Mouse (Mus musculus) adrenal gland, postnatal 25 days (tissue): ENCODE measurements around the gene Fasl. TPM values are rescaled to one million over a fixed set of nuclear protein-coding genes. Genes with fewer than 3 reads are reported as not detected.

Experiments
- DNase-seq: peaks from one replicate; pipeline ENCODE4 v3.0.0; 2021; ENCODE audit warnings: mixed read lengths
- total RNA-seq: library from RNA; stranded (reverse); gene quantifications from 2 replicates; pipeline ENCODE4 v1.2.3, GENCODE M21; 2021

The Fasl gene
- total RNA-seq, 1 experiment from 2014 or later = not detected

GRCm38 (mm10) chr1:161756547-161756946, 31.7 kb downstream of the Fasl start:
- no peak for DNase-seq

- no peak for DNase-seq
Observed at GRCm38 (mm10) chr1:161751311-161751710, 37.0 kb downstream of the Fasl start.

GRCm38 (mm10) chr1:161750471-161751041, 37.7 kb downstream of the Fasl start:
- DNase-seq = no peak

- no peak for DNase-seq
Observed at GRCm38 (mm10) chr1:161748685-161749084, 39.6 kb downstream of the Fasl start.

- peak; percentile 53 for DNase-seq
Observed at GRCm38 (mm10) chr1:161748138-161748537, 40.2 kb downstream of the Fasl start.

- DNase-seq = no peak
Observed at GRCm38 (mm10) chr1:161746542-161747302, 41.6 kb downstream of the Fasl start.

GRCm38 (mm10) chr1:161744855-161745254, 43.4 kb downstream of the Fasl start:
- no peak for DNase-seq

GRCm38 (mm10) chr1:161744209-161744608, 44.1 kb downstream of the Fasl start:
- DNase-seq = no peak

- no peak for DNase-seq
Observed at GRCm38 (mm10) chr1:161742481-161743267, 45.6 kb downstream of the Fasl start.

GRCm38 (mm10) chr1:161736848-161737247, 51.4 kb downstream of the Fasl start:
- DNase-seq = no peak

GRCm38 (mm10) chr1:161736255-161736654, 52.0 kb downstream of the Fasl start:
- no peak for DNase-seq

- no peak for DNase-seq
Observed at GRCm38 (mm10) chr1:161735465-161736046, 52.7 kb downstream of the Fasl start.

- no peak for DNase-seq
Observed at GRCm38 (mm10) chr1:161734741-161735211, 53.5 kb downstream of the Fasl start.

GRCm38 (mm10) chr1:161734314-161734713, 54.0 kb downstream of the Fasl start:
- DNase-seq = no peak

Other genes with a start within 250 kb of the Fasl start
- 42.4 and 46.8 TPM in 2 replicates for gene Suco, start 88.2 kb upstream of the Fasl start, total RNA-seq
- gene Pigc, start 180.7 kb upstream of the Fasl start, total RNA-seq = 16.9 and 22.0 TPM in 2 replicates
- gene 4930558K02Rik, start 191.1 kb upstream of the Fasl start, total RNA-seq = not detected in 2 replicates